Mouse (Mus musculus): ENCODE results near the gene Mapk9.

Gene Mapk9

DNA sequence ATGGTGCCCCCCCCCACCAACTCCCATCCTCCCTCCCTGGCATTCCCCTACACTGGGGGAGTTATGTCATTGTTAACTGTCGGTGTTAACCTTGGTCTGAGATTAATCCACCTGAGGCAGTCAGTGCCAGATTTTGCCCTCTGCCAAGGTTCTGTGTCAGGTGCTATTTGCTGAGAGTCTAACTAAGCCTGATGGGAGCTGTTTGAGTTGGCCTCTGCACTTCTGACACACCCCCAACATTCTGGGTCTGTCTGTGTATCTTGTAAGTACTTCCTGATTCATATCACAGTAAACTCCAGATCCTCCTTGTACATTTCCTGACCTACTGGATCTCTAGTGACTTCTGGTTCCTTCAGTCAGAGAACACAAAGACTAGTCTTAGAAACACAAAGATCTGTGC lies 5.9 kb upstream of the Mapk9 start:
- DNase-seq (ENCODE audit: low spot score in 2 of 2), result no peak

DNA sequence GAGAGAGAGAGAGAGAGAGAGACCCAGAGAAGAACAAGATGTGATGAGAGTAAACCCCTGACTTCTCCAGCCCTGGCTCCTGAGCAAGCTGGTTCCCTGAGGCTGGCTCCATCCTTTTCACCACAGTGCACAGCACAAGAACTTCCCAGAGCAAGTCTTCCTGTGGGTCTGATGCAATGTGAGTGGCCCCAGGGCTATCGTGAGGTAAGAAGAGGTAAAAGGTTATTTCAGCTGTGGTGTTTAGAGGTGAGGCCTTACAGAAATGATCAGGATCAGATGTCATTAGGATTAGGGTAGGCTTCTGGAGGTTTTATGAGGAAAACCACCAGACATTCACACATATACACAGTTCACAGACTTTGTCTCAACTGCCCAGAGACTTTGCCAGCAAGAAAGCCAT lies 4.7 kb upstream of the Mapk9 start:
- no peak for DNase-seq (ENCODE audit: low spot score in 2 of 2)

DNA sequence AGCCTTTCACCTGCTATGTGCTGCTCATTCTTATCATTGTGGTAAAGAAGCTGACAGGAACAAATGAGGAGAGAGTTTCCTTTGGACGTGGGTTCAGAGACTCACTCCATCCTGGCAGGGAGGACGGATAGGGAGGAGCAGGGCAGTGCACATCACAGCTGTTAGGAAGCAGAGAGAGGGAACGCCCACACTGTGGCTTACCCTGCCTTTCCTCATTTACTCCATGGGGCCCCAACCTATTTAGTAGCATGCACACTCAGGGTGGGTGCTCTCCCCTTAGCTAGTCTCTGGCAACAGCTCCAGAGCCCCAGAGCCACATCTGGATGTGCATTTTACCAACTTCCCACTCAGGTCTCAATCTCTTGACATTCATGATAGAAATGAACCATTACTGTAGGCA lies 3.8 kb upstream of the Mapk9 start:
- DNase-seq (ENCODE audit: low spot score in 2 of 2), result no peak

DNA sequence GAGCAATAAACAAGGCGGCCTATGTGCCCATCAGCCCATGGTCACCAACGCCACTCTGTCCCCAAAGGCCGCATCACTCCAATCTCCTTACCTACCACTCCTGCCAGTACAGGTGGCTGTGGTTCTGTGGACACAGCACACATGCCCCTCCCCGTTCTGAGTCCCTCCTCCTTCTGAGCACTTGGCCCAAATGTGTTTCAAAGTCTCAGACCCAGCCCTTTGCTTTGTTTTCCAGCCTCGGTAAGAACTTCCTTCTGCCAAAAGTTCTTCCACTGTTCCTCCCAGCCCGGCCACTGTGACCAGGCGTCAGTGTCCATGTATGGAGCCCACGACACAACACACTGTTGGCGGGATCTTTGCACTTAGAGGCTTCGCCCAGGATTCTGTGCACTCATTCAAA lies 2.2 kb upstream of the Mapk9 start:
- no peak for DNase-seq (ENCODE audit: low spot score in 2 of 2)

DNA sequence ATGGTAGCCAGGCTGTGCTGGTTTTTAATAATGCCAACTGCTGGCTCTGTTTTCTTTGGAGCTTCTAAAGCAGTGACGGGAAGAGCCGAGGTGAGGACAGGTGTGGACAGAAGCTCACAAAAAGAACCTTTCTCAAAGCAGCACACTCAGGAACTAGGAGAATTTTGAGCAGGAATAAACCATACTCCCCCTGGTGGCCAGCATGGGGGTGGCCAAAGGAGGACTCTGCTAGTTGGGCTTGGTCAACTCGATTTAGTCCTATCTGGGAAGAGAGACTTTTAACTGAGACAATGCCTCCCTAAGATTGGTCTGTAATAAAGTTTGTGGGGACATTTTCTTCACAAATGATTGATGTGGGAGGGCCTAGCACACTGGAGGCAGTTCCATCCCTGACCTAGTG lies 1.6 kb upstream of the Mapk9 start:
- peak; percentile 65 to 86 for DNase-seq (ENCODE audit: low spot score in 2 of 2)

DNA sequence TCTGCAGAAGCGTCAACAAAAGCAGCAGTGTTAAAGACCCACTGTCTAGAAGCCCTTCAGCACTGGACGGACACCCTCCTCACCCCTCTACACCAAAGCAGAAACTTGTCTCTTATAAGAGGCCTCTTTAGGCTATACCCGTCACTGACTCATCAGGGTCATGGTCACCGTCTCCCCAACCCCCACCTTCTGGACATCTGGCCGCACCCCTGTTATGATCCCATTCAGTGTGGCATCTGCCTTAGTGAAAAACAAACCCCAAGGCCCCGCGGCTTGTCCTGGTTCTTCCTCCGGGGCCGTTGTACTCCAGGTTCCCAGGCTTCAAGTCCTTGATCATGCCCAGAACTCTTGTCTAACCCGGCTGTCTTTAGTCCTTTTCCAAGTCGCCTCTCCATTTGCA lies 593 bp upstream of the Mapk9 start:
- DNase-seq (ENCODE audit: low spot score in 2 of 2), result no peak

DNA sequence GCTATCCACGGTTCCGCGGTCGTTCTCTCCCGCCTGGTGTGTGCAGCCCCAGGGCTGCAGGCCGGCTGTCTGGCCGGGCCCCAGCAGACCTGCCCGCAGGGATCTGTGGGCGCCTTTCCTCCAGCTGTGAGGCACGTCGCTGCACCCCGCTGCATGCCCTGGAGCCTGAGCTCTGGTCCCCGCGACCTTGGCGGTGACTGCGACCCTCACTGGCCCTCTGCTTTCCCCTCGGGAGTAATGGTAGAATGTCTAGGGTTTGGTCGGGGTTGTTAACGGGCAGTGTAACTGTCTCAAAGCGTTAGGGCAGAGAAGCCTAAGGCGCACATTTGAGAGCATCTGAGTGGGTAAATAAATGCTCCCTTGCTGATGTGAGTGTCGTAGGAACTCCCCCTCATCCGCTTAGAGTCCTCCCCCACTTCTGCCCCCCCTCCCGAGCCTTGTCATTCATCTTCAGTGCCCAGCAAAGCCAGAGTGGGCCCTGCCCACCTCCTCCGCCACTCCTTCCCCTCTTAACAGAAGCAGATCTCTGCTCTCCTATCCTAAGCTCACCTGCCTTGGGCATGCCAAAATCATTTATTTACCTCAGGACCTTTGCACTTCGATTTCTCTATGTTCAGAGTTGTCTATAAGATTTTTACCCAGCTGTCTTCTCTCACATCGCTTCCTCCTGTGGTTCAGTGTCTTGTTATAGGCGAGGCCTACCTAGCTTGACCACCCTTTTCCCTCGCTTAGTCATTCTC lies 690 bp downstream of the Mapk9 start:
- no peak for DNase-seq (ENCODE audit: low spot score in 2 of 2)

DNA sequence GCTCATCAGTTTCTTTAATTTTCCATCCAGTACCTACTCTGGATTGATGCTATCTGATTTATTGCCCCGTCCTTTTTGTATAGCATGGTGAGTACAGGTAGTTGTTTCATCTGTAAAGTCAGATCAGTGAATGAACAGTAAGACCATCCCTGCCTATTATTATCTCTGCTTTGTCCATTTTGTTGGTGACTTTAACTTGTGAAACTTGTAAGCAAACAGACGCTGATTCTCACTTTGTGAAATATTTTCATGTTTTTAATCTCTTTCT lies 1.2 kb downstream of the Mapk9 start:
- DNase-seq (ENCODE audit: low spot score in 2 of 2), result no peak

DNA sequence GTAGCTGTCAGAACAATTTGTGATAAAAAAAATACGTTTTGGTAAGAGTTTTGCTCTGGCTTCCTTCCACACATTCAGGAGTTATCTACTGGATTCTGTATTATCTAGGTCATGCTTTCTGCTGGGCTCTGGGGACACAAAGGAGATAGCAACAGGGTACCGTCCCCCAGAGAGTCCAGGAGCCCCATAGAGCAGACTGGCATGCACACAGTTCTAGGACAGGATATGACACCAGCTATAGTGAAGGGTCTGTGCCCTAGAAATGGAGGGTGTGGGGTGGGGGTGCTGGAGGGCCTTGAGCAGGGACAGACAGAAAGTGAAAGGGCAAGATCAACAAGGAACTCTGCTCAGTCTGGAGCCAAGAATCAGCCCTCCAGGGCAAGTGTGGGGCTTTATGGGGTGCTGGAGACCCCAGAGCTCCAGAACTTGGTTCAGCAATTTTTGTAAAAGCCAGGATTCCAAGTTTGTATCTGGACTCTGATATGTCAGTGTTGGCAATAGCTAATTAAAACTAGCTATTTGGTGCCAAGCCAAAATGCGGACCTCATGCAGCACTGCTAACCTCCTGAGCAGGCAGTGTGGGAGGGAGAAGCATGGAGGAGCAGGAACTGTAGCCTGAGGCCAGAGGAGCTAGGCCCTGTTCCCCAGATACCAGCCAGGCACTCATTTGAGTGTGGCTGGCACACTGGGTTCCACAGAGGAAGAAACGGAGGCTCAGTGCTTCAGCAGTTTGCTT lies 1.7 kb downstream of the Mapk9 start:
- no peak for DNase-seq (ENCODE audit: low spot score in 2 of 2)

DNA sequence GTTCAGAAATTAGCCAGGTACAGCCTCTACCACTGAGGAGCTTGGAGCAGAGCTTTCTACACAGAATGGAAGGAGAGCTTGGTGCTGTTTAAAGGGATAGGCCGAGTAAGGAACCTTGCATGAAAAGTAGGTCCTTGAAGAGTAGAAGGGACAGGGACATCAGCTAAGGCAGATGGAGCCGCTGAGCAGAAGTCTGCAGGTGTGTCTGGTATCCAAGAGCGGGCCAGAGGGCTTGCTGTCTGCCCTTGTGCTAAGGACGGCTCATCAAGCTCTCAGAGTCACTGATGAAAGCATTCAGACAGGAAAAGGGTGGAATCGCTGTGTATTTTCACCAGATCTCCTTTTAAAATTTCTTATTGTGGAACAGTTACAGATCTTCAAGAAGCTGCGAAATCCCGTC lies 3.8 kb downstream of the Mapk9 start:
- no peak for DNase-seq (ENCODE audit: low spot score in 2 of 2)

DNA sequence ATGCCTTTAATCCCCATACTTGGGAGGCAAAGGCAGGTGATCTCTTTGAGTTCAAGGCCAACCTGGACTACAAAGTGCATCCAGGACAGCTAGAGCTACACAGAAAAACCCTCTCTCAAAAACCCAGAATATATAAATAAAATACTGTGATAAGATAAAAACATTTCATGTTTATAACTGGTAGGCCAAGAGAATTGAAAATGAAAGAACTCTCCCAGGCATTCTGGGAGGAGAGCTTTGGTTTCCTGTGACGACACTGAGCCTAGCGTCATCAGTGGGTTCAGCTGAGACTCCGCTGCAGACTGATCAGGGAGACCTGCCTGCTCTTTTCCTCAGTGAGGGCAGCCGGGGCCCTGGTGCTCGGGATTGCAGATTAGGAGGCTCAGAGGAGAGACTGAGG lies 8.6 kb downstream of the Mapk9 start:
- DNase-seq (ENCODE audit: low spot score in 2 of 2), result no peak

DNA sequence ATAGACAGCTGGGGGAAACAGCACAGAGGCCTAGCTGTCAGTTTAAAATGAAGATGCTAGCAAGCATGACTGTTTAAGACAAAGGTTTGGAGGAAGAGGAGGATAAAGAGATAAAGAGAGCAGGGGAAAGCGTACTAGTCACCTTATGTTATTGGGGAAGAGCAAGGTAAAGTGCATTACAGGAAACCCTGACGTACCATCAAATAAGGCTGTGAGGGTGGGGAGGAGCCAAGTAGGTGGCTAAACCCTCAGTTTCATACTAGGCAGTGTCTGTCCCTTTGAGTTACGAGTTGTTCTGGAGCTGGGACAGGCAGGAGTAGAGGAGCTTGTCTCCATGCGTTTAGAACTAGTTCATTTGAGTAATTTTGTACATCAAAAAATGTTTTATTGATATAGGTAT lies 14.6 kb downstream of the Mapk9 start:
- DNase-seq (ENCODE audit: low spot score in 2 of 2), result no peak

DNA sequence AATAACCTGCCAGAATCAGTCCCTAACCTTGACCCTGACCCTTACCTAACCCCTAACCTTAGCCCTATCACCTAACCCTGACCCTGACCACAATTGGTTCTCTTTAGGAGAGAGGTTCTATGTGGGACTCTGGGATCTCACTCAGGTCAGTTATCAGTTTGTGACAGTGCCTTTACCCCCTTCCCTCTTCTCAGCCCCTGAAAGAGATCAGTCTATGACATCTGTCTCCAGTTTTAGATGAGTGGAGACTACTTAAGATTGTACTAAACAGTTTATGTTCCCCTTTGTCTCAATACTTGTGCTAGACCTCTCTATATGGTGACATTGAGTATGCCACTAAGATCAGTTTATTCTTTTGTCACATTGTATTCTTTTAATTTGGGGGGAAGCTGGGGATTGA lies 17.4 kb downstream of the Mapk9 start:
- no peak for DNase-seq (ENCODE audit: low spot score in 2 of 2)

DNA sequence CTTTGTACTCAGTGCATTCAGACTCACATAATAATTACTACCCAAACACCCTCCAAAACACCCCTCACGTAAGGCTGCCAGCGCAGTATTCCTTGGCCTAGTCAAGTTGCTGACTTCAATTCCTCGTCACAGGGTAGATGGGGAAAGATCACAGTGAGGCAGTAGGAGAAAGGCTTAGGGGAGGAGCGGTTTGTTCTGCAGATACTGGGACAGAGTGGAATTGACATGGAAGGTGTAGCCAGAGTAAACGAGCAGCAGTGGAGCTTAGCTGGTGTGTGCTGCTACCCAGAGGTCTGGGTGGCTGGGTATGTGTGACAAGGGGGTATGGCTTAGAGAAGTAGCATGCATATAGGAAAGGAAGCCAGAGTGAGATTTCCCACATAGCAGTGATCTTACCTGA lies 20.8 kb downstream of the Mapk9 start:
- DNase-seq (ENCODE audit: low spot score in 2 of 2), result no peak

DNA sequence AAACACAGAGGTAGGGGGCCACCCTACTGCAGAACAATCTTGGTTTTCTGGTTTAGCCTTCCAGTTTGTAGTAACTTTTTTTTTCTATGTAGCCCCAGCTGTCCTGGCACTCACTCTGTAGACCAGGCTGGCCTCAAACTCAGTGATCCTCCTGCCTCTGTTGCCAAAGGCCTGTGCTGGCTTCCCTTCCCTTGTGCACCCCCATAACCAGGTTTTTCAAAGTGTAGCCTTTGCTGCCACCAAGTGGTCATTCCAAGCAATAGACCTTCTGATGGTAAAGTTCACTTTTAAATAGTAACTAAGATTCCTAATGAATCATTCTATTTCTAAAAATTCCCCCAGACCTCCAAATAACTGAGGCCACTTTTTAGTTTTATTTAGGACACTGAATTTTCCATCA lies 23.2 kb downstream of the Mapk9 start:
- no peak for DNase-seq (ENCODE audit: low spot score in 2 of 2)

DNA sequence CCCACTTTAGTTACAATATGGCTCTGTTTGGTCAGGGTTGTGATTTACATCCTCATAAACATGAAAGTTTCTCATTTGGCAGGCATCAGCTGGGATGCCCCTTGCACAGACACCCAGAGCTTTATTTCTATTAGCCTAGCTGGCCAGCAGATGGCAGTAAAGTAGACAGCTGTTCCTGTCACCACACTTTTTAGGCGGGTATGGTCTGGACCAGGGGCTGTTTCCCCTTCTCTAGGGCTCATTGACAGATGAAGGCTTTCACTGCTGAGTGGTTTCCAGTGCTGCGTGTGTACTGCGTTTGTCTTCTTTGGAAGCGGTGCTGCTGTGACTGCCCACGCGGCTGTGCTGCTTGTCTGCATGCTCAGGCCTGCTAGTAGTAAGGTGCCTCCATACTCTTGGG lies 25.4 kb downstream of the Mapk9 start:
- DNase-seq (ENCODE audit: low spot score in 2 of 2), result peak; percentile 41 to 74

DNA sequence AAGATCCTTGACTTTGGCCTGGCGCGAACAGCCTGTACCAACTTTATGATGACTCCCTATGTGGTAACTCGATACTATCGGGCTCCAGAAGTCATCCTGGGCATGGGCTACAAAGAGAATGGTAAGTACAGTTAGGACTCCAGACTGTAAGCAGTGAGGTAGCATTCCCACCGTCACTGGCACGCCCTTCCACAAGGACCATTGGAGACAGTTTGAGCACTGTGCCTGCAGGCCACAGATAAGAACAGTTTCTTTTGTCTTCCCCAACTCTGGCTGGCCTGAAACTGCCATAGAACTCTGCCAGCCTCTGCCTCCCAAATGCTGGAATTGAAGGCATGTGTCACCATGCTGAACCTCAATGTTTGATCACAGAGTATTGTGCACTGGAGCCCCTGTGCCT lies 26.2 kb downstream of the Mapk9 start:
- peak in 1 of 2 experiments; percentile 22 for DNase-seq (ENCODE audit: low spot score in 2 of 2)

DNA sequence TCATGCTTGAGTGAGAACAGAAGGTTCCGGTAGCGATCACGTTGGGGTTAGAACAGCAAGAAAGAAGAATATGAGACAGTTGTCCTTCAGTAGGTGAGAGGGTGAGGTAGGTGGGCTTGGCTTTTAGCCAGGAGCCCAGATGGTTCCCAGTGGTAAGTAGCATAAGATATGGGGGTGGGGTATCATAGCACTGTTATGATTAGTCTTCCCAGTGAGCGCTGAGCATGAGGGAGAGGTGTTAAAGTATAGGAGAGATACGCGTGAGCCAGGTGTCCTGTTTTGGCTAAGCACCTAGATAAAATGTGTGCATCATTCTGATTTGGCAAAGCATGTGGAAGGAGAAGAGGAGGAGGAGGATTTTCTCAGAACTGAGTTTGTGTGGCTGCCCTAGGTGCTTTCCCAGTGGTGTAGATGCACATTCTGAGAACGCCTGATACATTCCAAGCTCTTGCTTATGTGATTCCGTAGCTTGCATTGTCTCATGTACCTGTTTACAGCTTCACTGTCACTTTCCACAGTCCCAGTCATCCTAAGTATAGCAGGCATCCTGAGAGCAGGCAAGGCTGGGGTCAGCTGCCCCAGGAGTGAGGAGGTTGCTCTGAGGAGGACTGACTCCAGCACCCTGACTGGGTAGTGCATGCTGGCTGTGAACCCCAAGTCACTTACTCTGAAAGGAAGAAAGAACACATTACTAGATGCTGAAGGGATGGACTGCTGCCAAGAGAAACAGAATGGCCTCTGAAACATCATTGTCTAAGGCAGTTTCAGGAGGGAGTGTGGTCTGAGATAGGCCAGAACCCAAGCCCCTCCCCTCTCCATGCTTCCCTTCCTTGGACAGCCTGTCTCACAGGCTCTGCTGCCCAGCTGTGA lies 30.6 kb downstream of the Mapk9 start:
- no peak for DNase-seq (ENCODE audit: low spot score in 2 of 2)

DNA sequence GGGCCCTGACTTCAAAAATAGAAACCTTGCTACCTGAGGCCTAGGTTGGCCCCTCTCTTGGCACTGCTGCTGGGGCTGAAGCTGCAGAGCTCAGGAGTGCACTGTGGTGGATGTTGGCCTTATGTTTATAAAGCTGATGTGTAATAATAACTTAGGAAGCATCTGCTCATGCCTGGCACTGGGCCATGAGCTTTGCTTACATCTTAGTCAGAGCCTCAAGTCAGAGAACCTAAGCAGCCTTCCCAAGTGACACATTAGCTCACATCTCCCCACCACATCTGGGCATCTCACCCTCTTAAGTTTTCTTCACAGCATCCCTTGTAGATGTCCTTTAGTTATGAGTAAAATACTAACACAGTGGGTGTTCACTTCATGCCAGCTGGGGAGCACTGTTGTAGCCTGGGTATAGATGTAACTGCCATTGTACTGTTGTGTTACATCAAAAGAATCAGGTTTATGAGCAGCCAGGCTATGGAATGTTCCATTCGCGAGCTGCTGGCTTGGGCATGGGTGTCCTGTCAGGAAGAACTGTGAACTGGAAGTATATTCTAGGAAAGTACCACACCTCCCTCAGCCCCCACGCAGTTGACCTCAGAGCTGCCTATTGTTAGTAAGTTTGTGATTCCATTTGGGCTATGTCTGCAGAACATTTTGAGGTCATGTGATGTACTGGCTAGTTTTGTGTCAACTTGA lies 33.5 kb downstream of the Mapk9 start:
- DNase-seq (ENCODE audit: low spot score in 2 of 2), result no peak

DNA sequence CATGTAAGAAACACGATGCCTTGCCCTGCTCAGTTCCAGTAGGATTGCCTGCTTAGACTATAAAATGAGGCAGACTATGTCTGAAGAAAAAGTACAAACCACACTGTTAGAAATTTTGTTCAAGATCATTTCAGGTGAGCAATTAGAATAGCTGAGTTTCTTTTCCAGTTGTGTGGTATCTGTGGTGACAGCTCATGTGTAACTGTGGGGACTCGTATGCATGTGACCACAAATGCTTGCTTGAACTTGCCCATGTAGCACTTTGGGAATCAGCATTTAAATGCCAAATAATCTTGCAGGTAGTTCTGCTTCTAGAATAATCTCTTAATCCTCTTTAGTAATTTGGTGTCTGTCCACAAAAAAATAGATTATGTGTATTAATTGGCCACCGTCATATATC lies 36.8 kb downstream of the Mapk9 start:
- DNase-seq (ENCODE audit: low spot score in 2 of 2), result peak in 1 of 2 experiments; percentile 19

DNA sequence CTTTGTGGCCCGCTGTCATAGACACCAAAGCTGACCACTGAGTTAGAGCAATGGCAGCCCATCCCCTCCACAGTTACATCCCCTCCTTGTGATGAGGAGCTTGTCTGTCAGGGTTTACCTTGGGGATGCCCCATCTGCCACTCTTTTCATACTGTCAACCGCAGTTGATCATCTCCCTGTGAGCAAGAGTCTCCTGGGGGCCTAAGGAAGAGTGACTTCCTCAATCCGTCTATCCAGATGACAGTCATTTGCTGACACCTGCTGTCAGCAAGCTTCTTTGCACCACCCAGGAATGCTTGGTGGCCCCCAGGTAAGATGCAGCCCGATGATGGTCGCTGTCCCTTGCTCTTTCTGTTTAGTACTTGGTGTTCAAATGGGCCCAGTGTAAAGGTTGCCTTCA lies 41.9 kb downstream of the Mapk9 start:
- peak in 1 of 2 experiments; percentile 55 for DNase-seq (ENCODE audit: low spot score in 2 of 2)

DNA sequence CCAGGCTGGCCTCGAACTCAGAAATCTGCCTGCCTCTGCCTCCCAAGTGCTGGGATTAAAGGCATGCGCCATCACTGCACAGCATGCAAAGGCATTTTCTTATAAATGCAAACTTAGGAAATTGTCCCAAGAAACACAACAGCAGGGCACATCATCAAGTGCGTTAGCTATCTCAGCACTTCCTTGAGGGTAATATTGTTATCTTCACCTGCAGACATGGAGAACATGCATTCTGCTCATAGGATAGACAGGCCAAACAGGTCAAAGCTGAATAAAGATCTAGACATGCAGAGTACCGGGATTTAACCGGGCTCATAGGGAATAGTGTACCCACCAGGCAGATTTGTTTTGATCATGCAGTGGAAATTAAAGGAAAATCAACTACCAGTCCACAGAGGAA lies 45.4 kb downstream of the Mapk9 start:
- no peak for DNase-seq (ENCODE audit: low spot score in 2 of 2)
